27 mouse cellular contexts compared by ENCODE assay signal in the genomic region with DNA sequence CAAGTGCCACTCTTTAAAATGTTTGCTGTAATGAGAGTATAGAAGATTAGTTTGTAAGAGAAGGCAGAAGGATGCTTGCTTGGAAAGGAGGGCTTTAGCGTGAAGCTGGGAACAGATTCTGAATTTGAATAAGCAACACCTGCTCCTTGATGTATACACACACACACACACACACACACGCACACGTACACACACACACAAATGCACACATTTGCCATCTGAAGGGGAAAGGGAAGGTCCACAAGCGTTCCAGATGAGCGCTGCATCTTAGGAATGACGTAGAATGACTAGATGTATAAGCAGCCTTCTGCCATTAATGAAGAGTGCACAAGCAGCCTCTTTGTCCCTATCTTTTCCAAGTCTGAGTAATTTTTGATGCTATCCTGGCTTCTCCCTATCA.
DNase-seq lines count a peak whose midpoint lies in the region; ATAC-seq and TF ChIP-seq lines count a peak whose summit lies in the region.
"Had no signal": no experiment of that assay in that cellular context is flagged by ENCODE, and none has a peak within 500 bp of the region (broad histone marks: within the 10 kb centered on the region; RNA-seq: fewer than 3 reads in every experiment).

No protein-coding gene starts in this region.

- no peak overlapping the region; the same call in 1 of the 2 replicates for H3K27ac ChIP-seq in forebrain, embryonic 14.5 days (ENCODE audit: low read depth, low read length)
- no peak overlapping the region for H3K27ac ChIP-seq in forebrain, embryonic 10.5 days
- H3K27ac ChIP-seq in forebrain, embryonic 16.5 days (ENCODE audit: low read length): peak overlapping the region; percentile 66
- H3K27ac ChIP-seq in forebrain, embryonic 11.5 days (ENCODE audit: low read depth, low read length): no peak overlapping the region
- H3K27ac ChIP-seq in layer of hippocampus, adult 2 months: no peak overlapping the region
- H3K27ac ChIP-seq: embryonic facial prominence, embryonic 13.5 days; embryonic facial prominence, embryonic 15.5 days had no signal

- no peak for ATAC-seq in forebrain, embryonic 14.5 days
- ATAC-seq in forebrain, embryonic 16.5 days: no peak
- ATAC-seq in forebrain, embryonic 11.5 days (replicated peaks; ENCODE audit: low FRiP score): no peak
- ATAC-seq: activated CD4-positive, CD25-positive, alpha-beta regulatory T cell, adult 4 months; CD4-positive, CD25-positive, alpha-beta regulatory T cell, adult 4 months; Patski had no signal

- no peak overlapping the region for H3K4me2 ChIP-seq in forebrain, embryonic 14.5 days (ENCODE audit: low read length)
- H3K4me2 ChIP-seq in forebrain, embryonic 16.5 days (ENCODE audit: low read length): no peak overlapping the region
- H3K4me2 ChIP-seq in forebrain, embryonic 11.5 days (ENCODE audit: low read depth, low read length, severe bottlenecking): no peak overlapping the region
- H3K4me2 ChIP-seq: embryonic facial prominence, embryonic 13.5 days; embryonic facial prominence, embryonic 15.5 days had no signal

- H3K4me1 ChIP-seq in forebrain, embryonic 14.5 days (ENCODE audit: control insufficient read depth, insufficient read depth, low read length): peaks cover 14% of the 10 kb centered on the region
- H3K4me1 ChIP-seq in forebrain, embryonic 10.5 days: peaks cover 10% of the 10 kb centered on the region
- peaks cover 19% of the 10 kb centered on the region for H3K4me1 ChIP-seq in forebrain, embryonic 16.5 days (replicated peaks; ENCODE audit: control insufficient read depth, insufficient read depth, low read length)
- H3K4me1 ChIP-seq in forebrain, embryonic 11.5 days (replicated peaks; ENCODE audit: control insufficient read depth, insufficient read depth, low read length): peaks cover 5% of the 10 kb centered on the region; the same call in 1 of the 2 replicates

- DNase-seq in forebrain, embryonic 14.5 days (ENCODE audit: low spot score): peak; percentile 50
- DNase-seq in forebrain, embryonic 10.5 days (ENCODE audit: extremely low spot score, low spot score): no peak
- no peak for DNase-seq in forebrain, embryonic 11.5 days (ENCODE audit: low spot score)
- DNase-seq in layer of hippocampus, adult 9-11 months: peak; percentile 18
- DNase-seq in layer of hippocampus, adult 2 months (ENCODE audit: low spot score in 2 of 2): no peak
- DNase-seq in right cerebral cortex, postnatal 4 days: peak; percentile 2
- DNase-seq in right cerebral cortex, adult 2 months (ENCODE audit: low spot score in 2 of 2): no peak
- DNase-seq: adrenal gland, adult 8-10 months; adrenal gland, postnatal 14 days; adrenal gland, postnatal 36 days; B cell, adult 2 months; cerebellum, adult 11 months; cerebellum, adult 18-20 months; cerebellum, adult 8-10 months; cerebellum, adult 9-11 months; cerebellum, postnatal 14 days; cerebellum, postnatal 36 days; embryo, embryonic 11 days had no signal

- H3K36me3 ChIP-seq in forebrain, embryonic 14.5 days (ENCODE audit: control insufficient read depth, insufficient read depth, low read length): no peaks in the 10 kb centered on the region
- no peaks in the 10 kb centered on the region for H3K36me3 ChIP-seq in forebrain, embryonic 10.5 days (replicated peaks)
- H3K36me3 ChIP-seq in forebrain, embryonic 16.5 days (ENCODE audit: control insufficient read depth, insufficient read depth): no peaks in the 10 kb centered on the region
- H3K36me3 ChIP-seq in forebrain, embryonic 11.5 days (ENCODE audit: control insufficient read depth, insufficient read depth, low read length): no peaks in the 10 kb centered on the region
- H3K36me3 ChIP-seq: embryonic facial prominence, embryonic 13.5 days; embryonic facial prominence, embryonic 15.5 days; G1E had no signal

- no peak overlapping the region for H3K9ac ChIP-seq in forebrain, embryonic 14.5 days (ENCODE audit: low read length)
- no peak overlapping the region for H3K9ac ChIP-seq in forebrain, embryonic 16.5 days (replicated peaks; ENCODE audit: low read depth, low read length)
- H3K9ac ChIP-seq in forebrain, embryonic 11.5 days (ENCODE audit: low read length): no peak overlapping the region
- H3K9ac ChIP-seq: embryonic facial prominence, embryonic 13.5 days; embryonic facial prominence, embryonic 15.5 days had no signal

- H3K9me3 ChIP-seq in forebrain, embryonic 14.5 days (replicated peaks; ENCODE audit: control insufficient read depth, low read length): no peaks in the 10 kb centered on the region
- H3K9me3 ChIP-seq in forebrain, embryonic 10.5 days: no peaks in the 10 kb centered on the region
- H3K9me3 ChIP-seq in forebrain, embryonic 16.5 days (ENCODE audit: control insufficient read depth, low read length): no peaks in the 10 kb centered on the region
- no peaks in the 10 kb centered on the region for H3K9me3 ChIP-seq in forebrain, embryonic 11.5 days (ENCODE audit: control insufficient read depth, low read length)
- H3K9me3 ChIP-seq: embryonic facial prominence, embryonic 13.5 days; embryonic facial prominence, embryonic 15.5 days had no signal

- H3K4me3 ChIP-seq in forebrain, embryonic 14.5 days (ENCODE audit: low read depth, low read length): no peak overlapping the region
- H3K4me3 ChIP-seq in forebrain, embryonic 10.5 days: no peak overlapping the region
- H3K4me3 ChIP-seq in forebrain, embryonic 16.5 days (replicated peaks; ENCODE audit: low read length): no peak overlapping the region
- no peak overlapping the region for H3K4me3 ChIP-seq in forebrain, embryonic 11.5 days (ENCODE audit: low read depth, low read length)
- no peak overlapping the region for H3K4me3 ChIP-seq in layer of hippocampus, adult 2 months
- H3K4me3 ChIP-seq: embryonic facial prominence, embryonic 13.5 days; embryonic facial prominence, embryonic 15.5 days; erythroblast, embryonic 14.5 days had no signal

- 69% methylated on average over 6 of the region's 6 CpGs for WGBS in forebrain, embryonic 14.5 days
- WGBS in forebrain, embryonic 10.5 days: 88% methylated on average over 6 of the region's 6 CpGs
- WGBS in forebrain, embryonic 16.5 days: 60% methylated on average over 6 of the region's 6 CpGs
- 92% methylated on average over 6 of the region's 6 CpGs for WGBS in forebrain, embryonic 11.5 days

- no peaks in the 10 kb centered on the region for H3K27me3 ChIP-seq in forebrain, embryonic 14.5 days (replicated peaks; ENCODE audit: control insufficient read depth, insufficient read depth, low read length)
- H3K27me3 ChIP-seq in forebrain, embryonic 10.5 days (ENCODE audit: poor library complexity, severe bottlenecking): no peaks in the 10 kb centered on the region
- no peaks in the 10 kb centered on the region for H3K27me3 ChIP-seq in forebrain, embryonic 16.5 days (replicated peaks; ENCODE audit: control insufficient read depth, insufficient read depth, low read length)
- no peaks in the 10 kb centered on the region for H3K27me3 ChIP-seq in forebrain, embryonic 11.5 days (ENCODE audit: control insufficient read depth, insufficient read depth, low read length)
- H3K27me3 ChIP-seq: CH12.LX; embryonic facial prominence, embryonic 13.5 days; embryonic facial prominence, embryonic 15.5 days; Patski had no signal

- no peak for TF ChIP-seq CTCF in layer of hippocampus, adult 2 months (conservative IDR thresholded peaks at IDR 0.05)

Comparison
In these comparisons a context has a peak if more than half of its experiments do, and no peak if none do; other contexts are left out.
1. DNase-seq: peak in forebrain, embryonic 14.5 days (single experiment), layer of hippocampus, adult 9-11 months (single experiment) and right cerebral cortex, postnatal 4 days (single experiment); none in forebrain, embryonic 10.5 days (single experiment), forebrain, embryonic 11.5 days (single experiment), layer of hippocampus, adult 2 months (0 of 2) and right cerebral cortex, adult 2 months (0 of 2).